Comparison of ENCODE assay signal across 9 mouse cellular contexts in genomic region chr1:154788069-154788468, GRCm38 (mm10).
DNase-seq lines count a peak whose midpoint lies in the region; ATAC-seq and TF ChIP-seq lines count a peak whose summit lies in the region.
"Had no signal": no experiment of that assay in that cellular context is flagged by ENCODE, and none has a peak within 500 bp of the region (broad histone marks: within the 10 kb centered on the region; RNA-seq: fewer than 3 reads in every experiment).

No protein-coding gene starts in this region.

- TF ChIP-seq POLR2A in limb, embryonic 14.5 days (IDR thresholded peaks at IDR 0.05; ENCODE audit: borderline replicate concordance, extremely low read depth, insufficient read depth, insufficient read length) = no peak

- ATAC-seq in monocyte, adult 5-6 weeks (replicated peaks; ENCODE audit: insufficient number of reproducible peaks, low FRiP score, low TSS enrichment, poor library complexity, severe bottlenecking) = no peak
- ATAC-seq in kidney, embryonic 14.5 days (ENCODE audit: low FRiP score, low TSS enrichment) = peak; percentile 44; the same call in 1 of the 2 replicates
- ATAC-seq in limb, embryonic 14.5 days (ENCODE audit: low FRiP score, low read depth) = peak; percentile 59
- ATAC-seq in stomach, postnatal 0 days (ENCODE audit: low FRiP score, low TSS enrichment) = 0 out of 2 replicates have a peak, but pooled peaks have one; percentile 43

- no peak overlapping the region for H3K4me3 ChIP-seq in gastrocnemius, adult 2 months
- H3K4me3 ChIP-seq in kidney, embryonic 14.5 days (ENCODE audit: low read length) = no peak overlapping the region
- no peak overlapping the region for H3K4me3 ChIP-seq in limb, embryonic 14.5 days (replicated peaks; ENCODE audit: low read length)
- no peak overlapping the region for H3K4me3 ChIP-seq in stomach, postnatal 0 days (ENCODE audit: low read depth, low read length)
- H3K4me3 ChIP-seq: embryonic facial prominence, embryonic 15.5 days had no signal

- WGBS in kidney, embryonic 14.5 days = 4% methylated on average over 5 of the region's 5 CpGs
- 1% methylated on average over 5 of the region's 5 CpGs for WGBS in limb, embryonic 14.5 days
- WGBS in stomach, postnatal 0 days = 8% methylated on average over 5 of the region's 5 CpGs

- no peak for TF ChIP-seq EP300 in stomach, postnatal 0 days (optimal IDR thresholded peaks at IDR 0.05)

- no peaks in the 10 kb centered on the region for H3K36me3 ChIP-seq in kidney, embryonic 14.5 days (ENCODE audit: control insufficient read depth, insufficient read depth, low read length)
- H3K36me3 ChIP-seq in limb, embryonic 14.5 days (ENCODE audit: control insufficient read depth, insufficient read depth, low read length) = no peaks in the 10 kb centered on the region
- H3K36me3 ChIP-seq in stomach, postnatal 0 days (ENCODE audit: control insufficient read depth, insufficient read depth, low read length) = no peaks in the 10 kb centered on the region
- H3K36me3 ChIP-seq: embryonic facial prominence, embryonic 15.5 days had no signal

- no peak overlapping the region for H3K4me2 ChIP-seq in kidney, embryonic 14.5 days (replicated peaks; ENCODE audit: low read depth, low read length)
- H3K4me2 ChIP-seq in limb, embryonic 14.5 days (replicated peaks; ENCODE audit: low read depth, low read length, severe bottlenecking) = no peak overlapping the region
- no peak overlapping the region for H3K4me2 ChIP-seq in stomach, postnatal 0 days (replicated peaks; ENCODE audit: low read depth)
- H3K4me2 ChIP-seq: embryonic facial prominence, embryonic 15.5 days had no signal

- no peaks in the 10 kb centered on the region for H3K9me3 ChIP-seq in kidney, embryonic 14.5 days (ENCODE audit: control insufficient read depth, low read length)
- no peaks in the 10 kb centered on the region for H3K9me3 ChIP-seq in limb, embryonic 14.5 days (ENCODE audit: control insufficient read depth, low read length)
- H3K9me3 ChIP-seq in stomach, postnatal 0 days (ENCODE audit: control insufficient read depth, low read length) = no peaks in the 10 kb centered on the region
- H3K9me3 ChIP-seq: embryonic facial prominence, embryonic 15.5 days had no signal

- peak; percentile 92 for TF ChIP-seq CTCF in gastrocnemius, adult 2 months (IDR thresholded peaks at IDR 0.05)
- peak; percentile 89 for TF ChIP-seq CTCF in stomach, postnatal 0 days (IDR thresholded peaks at IDR 0.05; ENCODE audit: low read depth)

- peaks cover 12% of the 10 kb centered on the region; the same call in 1 of the 2 replicates for H3K4me1 ChIP-seq in kidney, embryonic 14.5 days (ENCODE audit: control insufficient read depth, insufficient read depth, low read length)
- peaks cover 12% of the 10 kb centered on the region for H3K4me1 ChIP-seq in limb, embryonic 14.5 days (ENCODE audit: control insufficient read depth, insufficient read depth, low read length)
- no peaks in the 10 kb centered on the region for H3K4me1 ChIP-seq in stomach, postnatal 0 days (replicated peaks; ENCODE audit: control insufficient read depth, insufficient read depth)

- H3K9ac ChIP-seq in kidney, embryonic 14.5 days (ENCODE audit: low read depth, low read length) = no peak overlapping the region
- H3K9ac ChIP-seq in limb, embryonic 14.5 days (ENCODE audit: low read depth, low read length, severe bottlenecking) = no peak overlapping the region
- no peak overlapping the region for H3K9ac ChIP-seq in stomach, postnatal 0 days (ENCODE audit: low read length)
- H3K9ac ChIP-seq: embryonic facial prominence, embryonic 15.5 days had no signal

- peak; percentile 33 to 48 for DNase-seq in monocyte, adult 2 months (ENCODE audit: low read depth in 1 of 2, low spot score in 2 of 2)
- DNase-seq in cerebellum, adult 9-11 months = peak; percentile 72
- peak; percentile 71 for DNase-seq in gastrocnemius, adult 2 months
- peak; percentile 89 for DNase-seq in limb, embryonic 14.5 days (ENCODE audit: low spot score)
- DNase-seq in neural tube, embryonic 10.5 days (ENCODE audit: extremely low spot score, low spot score) = peak; percentile 85
- DNase-seq in stomach, postnatal 0 days (ENCODE audit: low spot score) = peak; percentile 72

- H3K27ac ChIP-seq in gastrocnemius, adult 2 months = no peak overlapping the region
- no peak overlapping the region for H3K27ac ChIP-seq in kidney, embryonic 14.5 days (ENCODE audit: low read depth, low read length)
- no peak overlapping the region for H3K27ac ChIP-seq in limb, embryonic 14.5 days (replicated peaks; ENCODE audit: low read depth, low read length)
- H3K27ac ChIP-seq in stomach, postnatal 0 days (replicated peaks) = no peak overlapping the region
- H3K27ac ChIP-seq: embryonic facial prominence, embryonic 15.5 days had no signal

- intact Hi-C loops in gastrocnemius, adult 2 months (cut with DNase I) = loop anchor here (10.0 kb wide), 1 partner anchor 437 kb away; no protein-coding TSS in a partner anchor

- 0 out of 2 replicates have a peak, but pooled peaks cover 3% of the 10 kb centered on the region for H3K27me3 ChIP-seq in kidney, embryonic 14.5 days (ENCODE audit: control insufficient read depth, insufficient read depth, low read length)
- 0 out of 2 replicates have a peak, but pooled peaks cover 3% of the 10 kb centered on the region for H3K27me3 ChIP-seq in limb, embryonic 14.5 days (ENCODE audit: control insufficient read depth, insufficient read depth, low read length)
- peaks cover 2% of the 10 kb centered on the region; the same call in 1 of the 2 replicates for H3K27me3 ChIP-seq in stomach, postnatal 0 days (ENCODE audit: control insufficient read depth, insufficient read depth, low read length)
